Mouse (Mus musculus): ENCODE measurements around the gene Ppp6r3. TPM values are rescaled to one million over a fixed set of nuclear protein-coding genes. Genes with fewer than 3 reads are reported as not detected.

Ppp6r3 gene
- total RNA-seq, 1 experiment from 2014 or later: 146 TPM

- ATAC-seq (ENCODE audit: extremely low read depth, insufficient number of reproducible peaks, low FRiP score, poor library complexity, severe bottlenecking): no peak
Observed at GRCm38 (mm10) chr19:3450714-3451113, 124.8 kb downstream of the Ppp6r3 start.

GRCm38 (mm10) chr19:3449248-3449647, 126.3 kb downstream of the Ppp6r3 start:
- ATAC-seq (ENCODE audit: extremely low read depth, insufficient number of reproducible peaks, low FRiP score, poor library complexity, severe bottlenecking): no peak

- no peak for ATAC-seq (ENCODE audit: extremely low read depth, insufficient number of reproducible peaks, low FRiP score, poor library complexity, severe bottlenecking)
Observed at GRCm38 (mm10) chr19:3447348-3447747, 128.2 kb downstream of the Ppp6r3 start.

- ATAC-seq (ENCODE audit: extremely low read depth, insufficient number of reproducible peaks, low FRiP score, poor library complexity, severe bottlenecking): no peak
Observed at GRCm38 (mm10) chr19:3441092-3441491, 134.5 kb downstream of the Ppp6r3 start.

GRCm38 (mm10) chr19:3440667-3441066, 134.9 kb downstream of the Ppp6r3 start:
- no peak for ATAC-seq (ENCODE audit: extremely low read depth, insufficient number of reproducible peaks, low FRiP score, poor library complexity, severe bottlenecking)

- no peak for ATAC-seq (ENCODE audit: extremely low read depth, insufficient number of reproducible peaks, low FRiP score, poor library complexity, severe bottlenecking)
Observed at GRCm38 (mm10) chr19:3437980-3438379, 137.6 kb downstream of the Ppp6r3 start.

- peak; percentile 49; the same call in 1 of the 2 replicates for ATAC-seq (ENCODE audit: extremely low read depth, insufficient number of reproducible peaks, low FRiP score, poor library complexity, severe bottlenecking)
Observed at GRCm38 (mm10) chr19:3436840-3437239, 138.7 kb downstream of the Ppp6r3 start.

GRCm38 (mm10) chr19:3435824-3436223, 139.7 kb downstream of the Ppp6r3 start:
- no peak for ATAC-seq (ENCODE audit: extremely low read depth, insufficient number of reproducible peaks, low FRiP score, poor library complexity, severe bottlenecking)

- no peak for ATAC-seq (ENCODE audit: extremely low read depth, insufficient number of reproducible peaks, low FRiP score, poor library complexity, severe bottlenecking)
Observed at GRCm38 (mm10) chr19:3434641-3435040, 140.9 kb downstream of the Ppp6r3 start.

- ATAC-seq (ENCODE audit: extremely low read depth, insufficient number of reproducible peaks, low FRiP score, poor library complexity, severe bottlenecking): no peak
Observed at GRCm38 (mm10) chr19:3434124-3434523, 141.4 kb downstream of the Ppp6r3 start.

GRCm38 (mm10) chr19:3431969-3432368, 143.6 kb downstream of the Ppp6r3 start:
- no peak for ATAC-seq (ENCODE audit: extremely low read depth, insufficient number of reproducible peaks, low FRiP score, poor library complexity, severe bottlenecking)

- ATAC-seq (ENCODE audit: extremely low read depth, insufficient number of reproducible peaks, low FRiP score, poor library complexity, severe bottlenecking): no peak
Observed at GRCm38 (mm10) chr19:3431066-3431465, 144.5 kb downstream of the Ppp6r3 start.

GRCm38 (mm10) chr19:3429156-3429816, 146.3 kb downstream of the Ppp6r3 start:
- ATAC-seq (ENCODE audit: extremely low read depth, insufficient number of reproducible peaks, low FRiP score, poor library complexity, severe bottlenecking): no peak

- no peak for ATAC-seq (ENCODE audit: extremely low read depth, insufficient number of reproducible peaks, low FRiP score, poor library complexity, severe bottlenecking)
Observed at GRCm38 (mm10) chr19:3428057-3428830, 147.3 kb downstream of the Ppp6r3 start.

- ATAC-seq (ENCODE audit: extremely low read depth, insufficient number of reproducible peaks, low FRiP score, poor library complexity, severe bottlenecking): no peak
Observed at GRCm38 (mm10) chr19:3424214-3424613, 151.3 kb downstream of the Ppp6r3 start.

GRCm38 (mm10) chr19:3422981-3423380, 152.6 kb downstream of the Ppp6r3 start:
- ATAC-seq (ENCODE audit: extremely low read depth, insufficient number of reproducible peaks, low FRiP score, poor library complexity, severe bottlenecking): peak; percentile 73

GRCm38 (mm10) chr19:3422488-3422887, 153.1 kb downstream of the Ppp6r3 start:
- no peak for ATAC-seq (ENCODE audit: extremely low read depth, insufficient number of reproducible peaks, low FRiP score, poor library complexity, severe bottlenecking)

- no peak for ATAC-seq (ENCODE audit: extremely low read depth, insufficient number of reproducible peaks, low FRiP score, poor library complexity, severe bottlenecking)
Observed at GRCm38 (mm10) chr19:3419251-3419650, 156.3 kb downstream of the Ppp6r3 start.

GRCm38 (mm10) chr19:3414268-3414733, 161.2 kb downstream of the Ppp6r3 start, which contains the start of gene Gal:
Gene Gal, minus strand, starts transcription at chr19:3414544.
- peak; percentile 20; the same call in 1 of the 2 replicates for ATAC-seq (ENCODE audit: extremely low read depth, insufficient number of reproducible peaks, low FRiP score, poor library complexity, severe bottlenecking)

All from neutrophil, adult 5-6 weeks (primary cell).